Mouse (Mus musculus): Measurements from ENCODE around the gene Ptpru.

GRCm38 (mm10) chr4:131876836-131877235 lies 38.7 kb upstream of the Ptpru start:
- TF ChIP-seq CTCF (conservative IDR thresholded peaks at IDR 0.05 in 1 of 2, IDR thresholded peaks at IDR 0.05 in 1 of 2; ENCODE audit: low read depth in 2 of 2, low read length in 2 of 2): no peak
- no peak for TF ChIP-seq POLR2A (IDR thresholded peaks at IDR 0.05; ENCODE audit: low read depth, low read length)
- no peak for TF ChIP-seq EP300 (IDR thresholded peaks at IDR 0.05; ENCODE audit: low read length)
- no peak for TF ChIP-seq HCFC1 (IDR thresholded peaks at IDR 0.05; ENCODE audit: low read depth, low read length)
- TF ChIP-seq ZC3H11A (IDR thresholded peaks at IDR 0.05; ENCODE audit: low read depth, low read length): no peak
- no peak for TF ChIP-seq MAZ (IDR thresholded peaks at IDR 0.05; ENCODE audit: low read depth, low read length)
- no peak for TF ChIP-seq ZKSCAN1 (IDR thresholded peaks at IDR 0.05; ENCODE audit: borderline replicate concordance, low read depth, low read length)
- TF ChIP-seq ZNF384 (IDR thresholded peaks at IDR 0.05; ENCODE audit: low read depth, low read length): no peak
- TF ChIP-seq POLR2AphosphoS2 (IDR thresholded peaks at IDR 0.05; ENCODE audit: low read depth, low read length): no peak
- no peak for TF ChIP-seq MAX (IDR thresholded peaks at IDR 0.05; ENCODE audit: low read length)
- no peak for TF ChIP-seq E2F4 (IDR thresholded peaks at IDR 0.05; ENCODE audit: insufficient replicate concordance, low read depth, low read length)
- TF ChIP-seq CHD2 (IDR thresholded peaks at IDR 0.05; ENCODE audit: low read length): no peak
